Mouse (Mus musculus) kidney, embryonic 14.5 days (tissue): Measurements from ENCODE around the gene Dnase1l2. TPM values are rescaled to one million over a fixed set of nuclear protein-coding genes. Genes with fewer than 3 reads are reported as not detected.

Experiments used
- ATAC-seq: fragments of 200-750 bp; cut with Nextera tagmentation; 2 replicates; pipeline ENCODE4 v1.8.0; 2017; ENCODE audit warnings: moderate number of reproducible peaks, mild to moderate bottlenecking, moderate TSS enrichment, moderate library complexity; ENCODE audit not compliant: low FRiP score, low TSS enrichment
- H3K27ac ChIP-seq: fragments of 300-500 bp; sonication (generic); 2 replicates; pipeline ENCODE4 v1.5.1; 2014; ENCODE audit warnings: low read depth, mild to moderate bottlenecking, low read length, moderate library complexity, mixed read lengths
- H3K27me3 ChIP-seq: fragments of 300-500 bp; sonication (generic); 2 replicates; pipeline ENCODE4 v1.6.1; 2014; ENCODE audit warnings: mild to moderate bottlenecking, low read length; ENCODE audit not compliant: control insufficient read depth, insufficient read depth
- H3K36me3 ChIP-seq: fragments of 300-500 bp; sonication (generic); 2 replicates; pipeline ENCODE4 v1.6.1; 2014; ENCODE audit warnings: low read length, mixed read lengths; ENCODE audit not compliant: control insufficient read depth, insufficient read depth
- H3K4me1 ChIP-seq: fragments of 300-500 bp; sonication (generic); 2 replicates; pipeline ENCODE4 v1.6.1; 2014; ENCODE audit warnings: low read length, mixed read lengths; ENCODE audit not compliant: control insufficient read depth, insufficient read depth
- H3K4me2 ChIP-seq: fragments of 300-500 bp; sonication (generic); replicated peaks from 2 replicates; pipeline ENCODE4 v1.6.1; 2014; ENCODE audit warnings: low read depth, mild to moderate bottlenecking, low read length
- H3K4me3 ChIP-seq: fragments of 300-500 bp; sonication (generic); 2 replicates; pipeline ENCODE4 v1.5.1; 2014; ENCODE audit warnings: mild to moderate bottlenecking, low read length
- H3K9ac ChIP-seq: fragments of 300-500 bp; sonication (generic); 2 replicates; pipeline ENCODE4 v1.6.1; 2014; ENCODE audit warnings: low read depth, mild to moderate bottlenecking, low read length, moderate library complexity
- H3K9me3 ChIP-seq: fragments of 300-500 bp; sonication (generic); 2 replicates; pipeline ENCODE4 v1.6.1; 2016; ENCODE audit warnings: low read length; ENCODE audit not compliant: control insufficient read depth
- WGBS: fragments of 180-500 bp; shearing (Covaris S2); extraction: QIAGEN DNeasy Blood & Tissue Kit; methylation state at CpG from one replicate; pipeline ENCODE4 v1.1.7; 2014; 5-methylcytosine and 5-hydroxymethylcytosine counted together
- polyA plus RNA-seq: library from polyadenylated mRNA; unstranded; fragments of >200 nt; fragmentation: Nextera tagmentation; extraction: Ambion mirVana; gene quantifications from 2 replicates; pipeline ENCODE4 v1.2.1, GENCODE M21; 2014

The Dnase1l2 gene
- polyA plus RNA-seq, 1 experiment from 2014 or later = 2.8 TPM

GRCm38 (mm10) chr17:24443409-24443808 is 504 bp upstream of the Dnase1l2 start:
- Histone ChIP-seq H3K4me2 (no peak overlapping the region), H3K9me3 (no peaks in the 10 kb centered on the region), H3K27ac (no peak overlapping the region), H3K4me3 (no peak overlapping the region), H3K4me1 (no peaks in the 10 kb centered on the region), H3K27me3 (no peaks in the 10 kb centered on the region), H3K9ac (no peak overlapping the region), H3K36me3 (peaks cover 82% of the 10 kb centered on the region)
- WGBS = 82% methylated on average over 4 of the region's 4 CpGs
- no peak for ATAC-seq

GRCm38 (mm10) chr17:24442107-24442506 is 798 bp downstream of the Dnase1l2 start:
- H3K9me3 ChIP-seq = no peaks in the 10 kb centered on the region
- 91% methylated on average over 14 of the region's 14 CpGs for WGBS
- no peak for ATAC-seq
- no peaks in the 10 kb centered on the region for H3K4me1 ChIP-seq
- H3K4me3 ChIP-seq = no peak overlapping the region
- H3K36me3 ChIP-seq = peaks cover 79% of the 10 kb centered on the region
- no peak overlapping the region for H3K27ac ChIP-seq
- no peak overlapping the region for H3K4me2 ChIP-seq
- H3K9ac ChIP-seq = no peak overlapping the region
- H3K27me3 ChIP-seq = no peaks in the 10 kb centered on the region

- H3K27ac ChIP-seq = no peak overlapping the region
- 48% methylated on average over 2 of the region's 2 CpGs for WGBS
- no peak for ATAC-seq
- H3K4me3 ChIP-seq = no peak overlapping the region
- H3K27me3 ChIP-seq = no peaks in the 10 kb centered on the region
- no peak overlapping the region for H3K9ac ChIP-seq
- no peaks in the 10 kb centered on the region for H3K9me3 ChIP-seq
- H3K36me3 ChIP-seq = peaks cover 77% of the 10 kb centered on the region
- H3K4me2 ChIP-seq = no peak overlapping the region
- H3K4me1 ChIP-seq = no peaks in the 10 kb centered on the region
Measured at GRCm38 (mm10) chr17:24441148-24441547, 1.8 kb downstream of the Dnase1l2 start.

DNA sequence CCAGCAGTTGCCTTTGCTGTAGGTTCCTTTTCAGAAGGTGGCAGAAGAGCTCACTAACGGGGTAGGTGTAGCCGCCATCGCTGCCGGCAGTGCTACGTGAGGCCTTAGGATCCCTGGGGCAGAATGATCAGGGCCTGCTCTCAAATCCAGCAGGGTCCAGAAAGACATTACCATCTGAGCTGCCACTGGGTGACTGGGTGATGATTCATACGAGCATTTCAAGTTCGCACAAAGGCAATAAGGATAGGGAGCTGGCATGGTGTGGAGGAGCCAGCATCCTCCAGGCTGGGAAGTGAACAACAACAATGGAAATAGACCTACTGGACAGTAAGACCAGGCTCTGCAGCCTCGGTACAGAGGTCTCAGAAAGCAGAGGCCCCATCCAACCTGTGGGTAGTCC is 2.5 kb downstream of the Dnase1l2 start:
- H3K27me3 ChIP-seq = no peaks in the 10 kb centered on the region
- peaks cover 77% of the 10 kb centered on the region for H3K36me3 ChIP-seq
- H3K4me3 ChIP-seq = no peak overlapping the region
- ATAC-seq = no peak
- H3K4me2 ChIP-seq = no peak overlapping the region
- H3K4me1 ChIP-seq = no peaks in the 10 kb centered on the region
- WGBS = 90% methylated on average over 8 of the region's 8 CpGs
- no peak overlapping the region for H3K27ac ChIP-seq
- no peak overlapping the region for H3K9ac ChIP-seq
- no peaks in the 10 kb centered on the region for H3K9me3 ChIP-seq

- 77% methylated on average over 5 of the region's 5 CpGs for WGBS
- Histone ChIP-seq H3K36me3 (peaks cover 55% of the 10 kb centered on the region), H3K4me2 (no peak overlapping the region), H3K9ac (no peak overlapping the region), H3K27ac (no peak overlapping the region), H3K4me1 (no peaks in the 10 kb centered on the region), H3K9me3 (no peaks in the 10 kb centered on the region), H3K27me3 (no peaks in the 10 kb centered on the region), H3K4me3 (no peak overlapping the region)
- peak; percentile 61; the same call in 1 of the 2 replicates for ATAC-seq
Measured at GRCm38 (mm10) chr17:24437016-24437415, 5.9 kb downstream of the Dnase1l2 start.

GRCm38 (mm10) chr17:24429201-24429983 is 13.5 kb downstream of the Dnase1l2 start:
- H3K4me3 ChIP-seq = no peak overlapping the region
- ATAC-seq = no peak
- H3K27ac ChIP-seq = no peak overlapping the region
- H3K9ac ChIP-seq = no peak overlapping the region
- H3K36me3 ChIP-seq = peaks cover 15% of the 10 kb centered on the region
- H3K9me3 ChIP-seq = no peaks in the 10 kb centered on the region
- no peak overlapping the region for H3K4me2 ChIP-seq
- H3K27me3 ChIP-seq = no peaks in the 10 kb centered on the region
- 80% methylated on average over 14 of the region's 14 CpGs for WGBS
- H3K4me1 ChIP-seq = 0 out of 2 replicates have a peak, but pooled peaks cover 3% of the 10 kb centered on the region

DNA sequence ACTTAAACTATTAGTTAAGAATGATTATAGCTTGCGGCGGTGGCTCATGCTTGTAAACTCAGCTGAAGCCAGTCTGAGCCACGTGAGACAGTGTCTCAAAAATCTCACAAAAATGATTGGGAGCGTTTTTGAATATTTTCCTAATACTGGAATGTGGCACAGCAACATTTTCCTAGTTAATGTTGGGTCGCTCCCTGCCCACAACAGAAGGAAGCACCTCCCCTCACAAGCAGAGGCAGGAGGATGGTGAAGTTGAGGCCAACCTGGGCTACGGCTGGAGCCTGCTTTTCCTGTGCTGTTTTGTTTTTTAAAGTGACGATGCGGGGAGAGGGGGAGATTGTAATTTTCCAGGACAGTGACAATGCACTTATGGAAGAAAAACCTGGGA is 15.7 kb downstream of the Dnase1l2 start:
- Histone ChIP-seq H3K9me3 (no peaks in the 10 kb centered on the region), H3K9ac (peak overlapping the region; percentile 87; the same call in 1 of the 2 replicates), H3K4me3 (peak overlapping the region; percentile 77), H3K27ac (peak overlapping the region; percentile 95; the same call in 1 of the 2 replicates), H3K27me3 (no peaks in the 10 kb centered on the region), H3K36me3 (peaks cover 34% of the 10 kb centered on the region), H3K4me1 (0 out of 2 replicates have a peak, but pooled peaks cover 3% of the 10 kb centered on the region), H3K4me2 (peak overlapping the region; percentile 53)
- ATAC-seq = peak; percentile 18; the same call in 1 of the 2 replicates
- 2% methylated on average over 8 of the region's 8 CpGs for WGBS

DNA sequence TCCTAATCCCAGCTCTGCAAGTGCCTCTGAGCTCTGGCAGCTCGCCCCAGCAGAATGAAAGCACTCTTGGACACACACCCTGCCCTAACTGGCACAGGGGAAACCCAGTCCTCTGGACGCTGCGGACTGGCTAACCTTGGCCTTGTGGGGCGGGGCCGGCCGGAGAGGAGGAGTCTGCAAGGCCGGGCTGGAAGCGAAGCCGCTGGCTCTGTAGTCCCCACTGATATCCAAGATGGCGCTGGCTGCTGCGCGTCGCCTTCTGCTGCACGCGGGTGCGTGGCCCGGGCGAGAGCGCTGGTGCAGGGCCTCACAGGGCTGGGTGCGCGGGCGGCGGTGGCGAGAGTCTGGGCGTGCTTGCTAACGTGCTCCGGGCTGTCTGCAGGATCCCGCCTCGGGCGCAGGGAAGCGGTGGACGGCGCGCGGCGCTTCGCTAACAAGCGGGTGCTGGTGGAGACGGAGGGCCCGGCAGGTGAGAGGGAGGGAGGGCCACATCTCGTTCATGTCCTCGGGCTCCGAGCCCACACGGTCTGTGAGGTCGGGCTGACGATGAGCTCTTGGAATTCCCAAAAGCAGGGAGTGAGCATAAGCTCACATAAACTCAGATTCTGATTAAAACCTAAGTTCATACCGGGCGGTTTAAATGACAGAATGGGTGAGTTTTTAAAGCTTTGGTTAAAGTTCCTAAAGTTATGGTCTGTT is 16.3 kb downstream of the Dnase1l2 start, which contains the start of gene Eci1:
Eci1 (plus strand) TSS at position 171 of the 699 bp plus-strand sequence.
- peak; percentile 99 for ATAC-seq
- Histone ChIP-seq H3K9me3 (no peaks in the 10 kb centered on the region), H3K27ac (peak within 1 kb of the TSS; percentile 95), H3K4me1 (0 out of 2 replicates have a peak, but pooled peaks cover 3% of the 10 kb centered on the region), H3K4me3 (peak within 1 kb of the TSS; percentile 77), H3K36me3 (peaks cover 39% of the 10 kb centered on the region), H3K9ac (peak within 1 kb of the TSS; percentile 87), H3K27me3 (no peaks in the 10 kb centered on the region), H3K4me2 (peak within 1 kb of the TSS; percentile 53)
- WGBS = under 1% methylated on average over 47 of the region's 48 CpGs

GRCm38 (mm10) chr17:24425905-24426304 is 17.0 kb downstream of the Dnase1l2 start:
- peaks cover 46% of the 10 kb centered on the region for H3K36me3 ChIP-seq
- ATAC-seq = no peak
- no peak overlapping the region; the same call in 1 of the 2 replicates for H3K27ac ChIP-seq
- H3K9me3 ChIP-seq = no peaks in the 10 kb centered on the region
- no peaks in the 10 kb centered on the region for H3K27me3 ChIP-seq
- WGBS = 87% methylated on average over 7 of the region's 7 CpGs
- 0 out of 2 replicates have a peak, but pooled peaks cover 3% of the 10 kb centered on the region for H3K4me1 ChIP-seq
- peak overlapping the region; percentile 77; the same call in 1 of the 2 replicates for H3K4me3 ChIP-seq
- H3K4me2 ChIP-seq = no peak overlapping the region
- H3K9ac ChIP-seq = no peak overlapping the region
